Mouse (Mus musculus) megakaryocyte-erythroid progenitor cell, adult 5-6 weeks (primary cell): Measurements from ENCODE around the gene Hectd3. TPM values are rescaled to one million over a fixed set of nuclear protein-coding genes. Genes with fewer than 3 reads are reported as not detected.
A peak's percentile ranks its signal among the peaks of the same experiment; 100 is the strongest.

Experiments used
- ATAC-seq: replicated peaks from 2 replicates; pipeline ENCODE4 v1.8.0; 2016; ENCODE audit warnings: mild to moderate bottlenecking, inconsistent platforms; ENCODE audit not compliant: severe bottlenecking, poor library complexity, low FRiP score, low TSS enrichment
- total RNA-seq, 2 experiments: library from RNA; stranded (forward) in 1 of 2; stranded (reverse) in 1 of 2; fragments of 200-1000, 215-1000 nt in 1 of 2; fragments of >200 nt in 1 of 2; fragmentation: Nextera tagmentation in 1 of 2; gene quantifications; 2 replicates each; pipeline ENCODE4 v1.2.3; 2014 to 2017

Hectd3 gene
- total RNA-seq, 2 experiments from 2014 or later, result 14.8 to 15.0 TPM

GRCm38 (mm10) chr4:117013596-117013995, 18.5 kb downstream of the Hectd3 start:
- no peak for ATAC-seq

GRCm38 (mm10) chr4:117014901-117015415, 19.8 kb downstream of the Hectd3 start:
- ATAC-seq, result no peak

GRCm38 (mm10) chr4:117017738-117018137, 22.6 kb downstream of the Hectd3 start:
- ATAC-seq, result no peak; the same call in 1 of the 2 replicates

- ATAC-seq, result no peak
Observed at GRCm38 (mm10) chr4:117018327-117018726, 23.2 kb downstream of the Hectd3 start.

GRCm38 (mm10) chr4:117019206-117020134, 24.4 kb downstream of the Hectd3 start, which contains the start of gene Eif2b3:
Eif2b3 (plus strand) TSS chr4:117019402.
- ATAC-seq, result peak; percentile 99

GRCm38 (mm10) chr4:117023469-117023868, 28.4 kb downstream of the Hectd3 start:
- no peak for ATAC-seq

GRCm38 (mm10) chr4:117031105-117031504, 36.0 kb downstream of the Hectd3 start:
- ATAC-seq, result peak; percentile 37

- ATAC-seq, result no peak
Observed at GRCm38 (mm10) chr4:117039925-117040687, 45.0 kb downstream of the Hectd3 start.

GRCm38 (mm10) chr4:117040791-117041190, 45.7 kb downstream of the Hectd3 start:
- no peak for ATAC-seq

- ATAC-seq, result no peak
Observed at GRCm38 (mm10) chr4:117041283-117041721, 46.2 kb downstream of the Hectd3 start.

- no peak for ATAC-seq
Observed at GRCm38 (mm10) chr4:117048836-117049235, 53.7 kb downstream of the Hectd3 start.

GRCm38 (mm10) chr4:117049485-117049884, 54.4 kb downstream of the Hectd3 start:
- no peak for ATAC-seq

GRCm38 (mm10) chr4:117052626-117053025, 57.5 kb downstream of the Hectd3 start:
- ATAC-seq, result no peak

GRCm38 (mm10) chr4:117053956-117054355, 58.8 kb downstream of the Hectd3 start:
- ATAC-seq, result no peak

Other genes with a start within 250 kb of the Hectd3 start
- gene Toe1, start 187.7 kb upstream of the Hectd3 start, total RNA-seq (2014; fragmentation: Nextera tagmentation), result 21.8 and 25.8 TPM in 2 replicates
- gene Toe1, start 187.7 kb upstream of the Hectd3 start, total RNA-seq (2017), result 50.7 and 76.1 TPM in 2 replicates
- gene Mutyh, start 187.6 kb upstream of the Hectd3 start, total RNA-seq (2014; fragmentation: Nextera tagmentation), result 2.5 and 9.8 TPM in 2 replicates
- 3.7 TPM in 1 of 2 replicates, not detected in the other for gene Mutyh, start 187.6 kb upstream of the Hectd3 start, total RNA-seq (2017)
- gene Hpdl, start 173.6 kb upstream of the Hectd3 start, total RNA-seq (2014; fragmentation: Nextera tagmentation), result not detected in 2 replicates
- 0.42 and 1.5 TPM in 2 replicates for gene Hpdl, start 173.6 kb upstream of the Hectd3 start, total RNA-seq (2017)
- 0.20 TPM in 1 of 2 replicates, not detected in the other for gene Zswim5, start 117.9 kb upstream of the Hectd3 start, total RNA-seq (2014; fragmentation: Nextera tagmentation)
- gene Zswim5, start 117.9 kb upstream of the Hectd3 start, total RNA-seq (2017), result not detected in 2 replicates
- gene Urod, start 904 bp upstream of the Hectd3 start, total RNA-seq (2014; fragmentation: Nextera tagmentation), result 222 and 304 TPM in 2 replicates
- gene Urod, start 904 bp upstream of the Hectd3 start, total RNA-seq (2017), result 130 and 163 TPM in 2 replicates
- 53.5 and 56.7 TPM in 2 replicates for gene Eif2b3, start 24.1 kb downstream of the Hectd3 start, total RNA-seq (2014; fragmentation: Nextera tagmentation)
- gene Eif2b3, start 24.1 kb downstream of the Hectd3 start, total RNA-seq (2017), result 61.4 and 65.7 TPM in 2 replicates
- gene Ptch2, start 100.8 kb downstream of the Hectd3 start, total RNA-seq (2014; fragmentation: Nextera tagmentation), result 0.25 TPM in 1 of 2 replicates, not detected in the other
- not detected in 2 replicates for gene Ptch2, start 100.8 kb downstream of the Hectd3 start, total RNA-seq (2017)
- 17.5 and 19.1 TPM in 2 replicates for gene Btbd19, start 130.4 kb downstream of the Hectd3 start, total RNA-seq (2014; fragmentation: Nextera tagmentation)
- gene Btbd19, start 130.4 kb downstream of the Hectd3 start, total RNA-seq (2017), result 7.7 and 15.6 TPM in 2 replicates
- gene Tctex1d4, start 131.5 kb downstream of the Hectd3 start, total RNA-seq (2014; fragmentation: Nextera tagmentation), result not detected in 2 replicates
- gene Tctex1d4, start 131.5 kb downstream of the Hectd3 start, total RNA-seq (2017), result not detected in 2 replicates
- gene Plk3, start 138.6 kb downstream of the Hectd3 start, total RNA-seq (2014; fragmentation: Nextera tagmentation), result 0.66 and 1.8 TPM in 2 replicates
- gene Plk3, start 138.6 kb downstream of the Hectd3 start, total RNA-seq (2017), result 0.94 and 2.8 TPM in 2 replicates
- gene Rps8, start 160.9 kb downstream of the Hectd3 start, total RNA-seq (2014; fragmentation: Nextera tagmentation), result 5,319 and 5,634 TPM in 2 replicates
- gene Rps8, start 160.9 kb downstream of the Hectd3 start, total RNA-seq (2017), result 1,767 and 2,088 TPM in 2 replicates
- gene Kif2c, start 187.3 kb downstream of the Hectd3 start, total RNA-seq (2014; fragmentation: Nextera tagmentation), result 28.1 and 34.2 TPM in 2 replicates
- 28.9 and 29.6 TPM in 2 replicates for gene Kif2c, start 187.3 kb downstream of the Hectd3 start, total RNA-seq (2017)